Mouse (Mus musculus) splenic B cell, adult 2 months (primary cell): Measurements from ENCODE around the gene Uxt.

Source experiments
- DNase-seq: peaks from one replicate; pipeline ENCODE4 v3.0.0-alpha.2; 2011; ENCODE audit warnings: low read depth, low spot score
- H3K27me3 ChIP-seq: 2 replicates; pipeline ENCODE4 v1.6.1; 2012; ENCODE audit warnings: mild to moderate bottlenecking, low read length, moderate library complexity, mixed read lengths; ENCODE audit not compliant: control insufficient read depth, poor library complexity, insufficient read depth, severe bottlenecking
- H3K36me3 ChIP-seq: 2 replicates; pipeline ENCODE4 v1.6.1; 2012; ENCODE audit warnings: mild to moderate bottlenecking, low read length, moderate library complexity, mixed read lengths; ENCODE audit not compliant: control insufficient read depth, poor library complexity, insufficient read depth, severe bottlenecking

The Uxt gene

GRCm38 (mm10) chrX:20961477-20962378, at the start of gene Uxt:
Gene Uxt, minus strand, starts transcription at chrX:20962017.
- peaks cover 4% of the 10 kb centered on the region; the same call in 1 of the 2 replicates for H3K36me3 ChIP-seq
- H3K27me3 ChIP-seq: no peaks in the 10 kb centered on the region
- DNase-seq: peak; percentile 85

DNA sequence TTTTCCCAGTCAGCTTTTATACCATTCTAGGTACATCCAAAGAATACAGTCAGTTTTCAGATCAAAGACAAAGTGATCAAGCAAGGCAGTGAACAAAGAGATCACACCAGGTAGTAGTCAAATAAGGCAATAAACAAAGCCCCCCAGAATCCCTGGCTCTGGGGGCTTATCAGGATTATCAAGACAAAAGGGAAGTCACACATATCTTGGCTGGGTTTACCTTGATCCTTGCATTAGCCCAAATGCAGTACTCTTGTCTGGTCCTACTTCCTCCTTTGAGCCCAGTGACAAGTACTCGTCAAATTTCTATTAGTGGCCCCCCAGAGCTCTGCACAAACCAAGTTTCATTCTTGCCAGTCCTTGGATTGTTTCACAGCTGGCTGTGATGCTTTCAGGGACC, 19.1 kb upstream of the Uxt start:
- Histone ChIP-seq H3K36me3 (no peaks in the 10 kb centered on the region), H3K27me3 (no peaks in the 10 kb centered on the region)
- DNase-seq: no peak

DNA sequence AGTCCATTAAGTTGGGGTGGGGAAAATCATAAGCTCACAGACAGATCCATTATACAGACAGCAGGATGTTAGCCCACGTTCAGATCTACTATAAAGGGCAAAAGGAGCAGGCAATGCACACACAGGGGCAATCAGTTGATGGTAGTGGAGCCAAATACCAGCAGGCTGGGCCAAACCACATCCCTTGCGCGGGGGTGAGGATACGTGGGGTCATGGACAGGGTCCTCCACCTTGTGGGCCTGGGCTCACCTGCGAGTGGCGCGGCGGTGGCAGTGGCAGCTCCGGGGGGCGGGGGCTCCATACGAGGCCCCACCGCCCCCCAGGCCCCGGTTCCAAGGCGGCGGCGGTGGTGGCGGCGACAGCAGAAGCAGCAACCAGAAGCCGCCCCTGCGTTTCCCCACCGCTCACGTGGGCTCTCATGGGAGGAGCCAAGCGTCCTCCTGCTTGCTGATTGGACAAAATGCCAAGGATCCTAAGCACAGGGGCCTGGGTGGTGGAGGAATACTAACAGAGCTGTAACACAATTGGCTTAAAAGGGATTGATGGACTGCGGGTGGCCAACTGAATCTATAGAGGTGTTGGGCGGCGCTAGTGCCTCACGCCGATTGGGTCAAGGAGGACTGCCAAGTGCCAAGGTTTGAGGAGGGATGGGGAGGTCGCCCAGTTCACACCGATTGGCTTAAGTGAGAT, 11.5 kb downstream of the Uxt start, which contains the start of gene Elk1:
Gene Elk1 (minus strand): TSS at position 418 of the 690 bp plus-strand sequence.
- peak; percentile 92 for DNase-seq
- Histone ChIP-seq H3K36me3 (no peaks in the 10 kb centered on the region), H3K27me3 (no peaks in the 10 kb centered on the region)

DNA sequence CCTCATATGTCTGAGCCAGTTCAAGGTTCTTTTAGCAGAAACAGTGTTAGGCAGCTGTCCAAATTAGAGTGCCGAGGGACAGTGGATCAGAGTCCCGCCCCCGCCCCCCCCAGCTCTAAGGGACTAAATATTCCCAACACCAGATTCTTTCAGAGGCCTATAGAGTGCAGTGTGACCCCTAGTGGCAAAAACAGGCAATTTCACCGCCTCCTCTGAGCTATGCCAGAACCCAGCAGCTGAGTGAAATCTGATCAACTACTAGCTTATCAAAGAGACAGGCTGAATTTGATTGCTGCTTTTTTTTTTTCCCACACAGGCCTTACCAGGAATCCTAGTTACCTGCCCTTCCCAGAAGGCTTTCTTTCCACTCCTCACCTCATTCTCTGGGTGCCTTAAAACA, 15.8 kb downstream of the Uxt start:
- Histone ChIP-seq H3K27me3 (no peaks in the 10 kb centered on the region), H3K36me3 (no peaks in the 10 kb centered on the region)
- peak; percentile 61 for DNase-seq

GRCm38 (mm10) chrX:20931963-20932362, 29.9 kb downstream of the Uxt start:
- Histone ChIP-seq H3K36me3 (no peaks in the 10 kb centered on the region), H3K27me3 (no peaks in the 10 kb centered on the region)
- peak; percentile 72 for DNase-seq

- DNase-seq: peak; percentile 41
- Histone ChIP-seq H3K27me3 (no peaks in the 10 kb centered on the region), H3K36me3 (no peaks in the 10 kb centered on the region)
Measured at GRCm38 (mm10) chrX:20931364-20931763, 30.5 kb downstream of the Uxt start, which contains the start of gene Cfp. Gene Cfp, minus strand, starts transcription at chrX:20931555.

DNA sequence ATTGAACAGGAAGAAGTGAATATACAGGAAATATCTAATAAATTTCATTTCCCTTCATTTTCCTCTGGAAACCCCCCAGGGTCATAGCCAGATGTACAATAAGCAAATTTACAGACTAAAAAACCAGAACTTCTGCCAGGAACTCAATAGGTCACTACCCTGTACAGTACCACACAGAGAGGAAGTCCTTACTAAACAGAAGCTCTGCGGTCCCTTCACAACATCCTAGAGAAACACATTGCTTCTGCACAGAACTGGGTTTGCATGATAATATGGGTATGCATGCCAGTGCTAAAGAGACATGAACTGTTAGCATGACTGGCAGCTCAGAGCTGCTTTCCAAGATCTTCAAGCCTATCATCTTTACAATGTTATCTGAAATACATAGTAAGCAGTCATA, 32.0 kb downstream of the Uxt start:
- Histone ChIP-seq H3K27me3 (no peaks in the 10 kb centered on the region), H3K36me3 (no peaks in the 10 kb centered on the region)
- DNase-seq: peak; percentile 33

DNA sequence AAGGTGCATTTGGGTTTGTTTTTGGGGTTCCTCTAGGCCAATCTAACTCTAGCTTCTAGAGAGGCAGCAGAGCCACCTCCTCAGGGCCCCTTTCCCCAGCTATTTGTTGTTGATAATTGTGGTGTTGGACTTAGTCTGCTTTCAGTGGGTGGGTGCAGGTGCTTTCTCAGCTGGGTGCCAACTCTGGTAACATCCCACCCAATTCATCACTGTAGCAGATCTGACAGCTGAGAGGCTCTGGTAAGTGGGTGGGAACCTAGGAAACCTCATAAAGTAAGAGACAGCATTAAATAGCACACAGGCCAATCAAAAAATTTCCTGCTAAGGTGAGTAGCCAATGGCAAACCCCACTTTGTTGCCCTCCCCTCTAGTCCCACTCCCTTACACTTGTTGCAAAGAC, 36.8 kb downstream of the Uxt start:
- Histone ChIP-seq H3K36me3 (no peaks in the 10 kb centered on the region), H3K27me3 (no peaks in the 10 kb centered on the region)
- no peak for DNase-seq

- H3K27me3 ChIP-seq: no peaks in the 10 kb centered on the region
- no peaks in the 10 kb centered on the region for H3K36me3 ChIP-seq
- no peak for DNase-seq
Measured at GRCm38 (mm10) chrX:20923506-20923905, 38.3 kb downstream of the Uxt start.

DNA sequence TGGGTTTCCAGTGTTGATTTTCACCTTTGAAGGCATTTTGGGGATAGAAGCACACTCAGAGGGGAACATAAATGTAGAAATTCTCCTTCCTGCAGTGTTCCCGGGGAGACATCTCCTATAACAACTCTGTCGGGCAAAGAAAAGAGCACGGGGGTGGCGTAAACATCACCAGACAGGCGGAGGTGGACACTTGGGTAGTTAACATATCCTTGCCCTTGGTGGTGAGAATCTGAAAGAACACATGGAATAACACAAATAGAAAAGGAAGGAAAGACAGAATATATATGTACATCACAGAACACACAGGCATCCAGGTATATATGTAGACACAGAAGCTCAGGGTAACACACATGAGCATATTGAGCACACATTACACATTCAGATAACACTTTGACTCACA, 40.5 kb downstream of the Uxt start:
- Histone ChIP-seq H3K36me3 (no peaks in the 10 kb centered on the region), H3K27me3 (no peaks in the 10 kb centered on the region)
- DNase-seq: no peak

DNA sequence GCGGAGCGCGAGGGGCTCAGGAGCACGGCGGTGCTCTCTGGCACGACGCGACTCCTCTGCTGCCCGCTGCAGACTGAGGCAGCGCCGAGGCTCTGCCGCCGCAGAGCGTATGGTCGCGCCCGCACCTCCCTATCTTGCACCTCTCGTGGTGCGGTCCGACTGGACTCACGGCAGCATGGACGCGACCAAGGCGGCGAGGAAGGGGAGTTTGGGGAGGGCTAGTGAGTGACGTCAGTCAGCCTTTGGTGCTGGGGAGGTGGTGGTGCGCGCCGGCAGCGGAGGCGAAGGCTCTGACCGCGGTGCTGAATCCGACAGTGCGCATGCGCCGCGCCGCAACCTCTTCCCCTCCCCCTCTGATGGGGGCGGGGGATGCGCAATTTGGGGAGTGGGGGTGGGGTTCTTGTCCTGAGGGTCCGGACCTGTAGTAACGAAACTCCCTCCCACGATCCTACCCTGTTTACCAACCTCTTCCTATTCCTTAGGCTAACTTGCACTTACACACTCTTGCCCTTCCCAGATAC, 40.9 kb downstream of the Uxt start, which contains the start of gene Syn1:
Gene Syn1 (minus strand): TSS at position 161 of the 521 bp plus-strand sequence.
- H3K27me3 ChIP-seq: no peaks in the 10 kb centered on the region
- peak; percentile 86 for DNase-seq
- no peaks in the 10 kb centered on the region for H3K36me3 ChIP-seq

- no peak for DNase-seq
- Histone ChIP-seq H3K27me3 (no peaks in the 10 kb centered on the region), H3K36me3 (no peaks in the 10 kb centered on the region)
Measured at GRCm38 (mm10) chrX:20920249-20920843, 41.5 kb downstream of the Uxt start.

- Histone ChIP-seq H3K27me3 (no peaks in the 10 kb centered on the region), H3K36me3 (no peaks in the 10 kb centered on the region)
- no peak for DNase-seq
Measured at GRCm38 (mm10) chrX:20915075-20915474, 46.7 kb downstream of the Uxt start.

DNA sequence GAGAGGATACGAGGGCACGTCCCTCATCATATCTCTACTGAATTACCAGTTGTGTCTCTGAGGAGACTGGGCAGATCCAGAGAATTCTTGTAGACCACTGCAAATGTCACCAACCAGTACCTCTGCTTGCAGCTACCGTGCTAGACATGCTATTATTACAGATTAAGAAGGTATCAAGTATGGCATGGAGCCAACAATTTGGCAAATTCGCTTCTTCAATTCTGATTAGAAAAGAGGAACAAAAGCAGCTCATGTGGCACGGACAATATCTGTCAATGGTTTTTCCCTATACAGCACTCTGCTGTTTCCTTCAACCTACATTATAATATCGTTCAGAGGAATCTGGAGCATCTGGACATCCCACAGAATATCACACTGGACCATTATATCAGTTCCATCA, 48.1 kb downstream of the Uxt start:
- no peaks in the 10 kb centered on the region for H3K36me3 ChIP-seq
- DNase-seq: peak; percentile 7
- H3K27me3 ChIP-seq: no peaks in the 10 kb centered on the region
